Mouse (Mus musculus) myocyte (in vitro differentiated cells): ENCODE results near the gene Gm43064.

ENCODE experiments used
- CEBPB ChIP-seq: IDR thresholded peaks from 2 replicates; pipeline ENCODE4 v1.6.1; 2011; ENCODE audit warnings: mild to moderate bottlenecking, moderate library complexity; ENCODE audit not compliant: poor library complexity, insufficient read depth, severe bottlenecking
- E2F4 ChIP-seq: IDR thresholded peaks from one replicate; pipeline ENCODE4 v1.6.1; 2011; ENCODE audit warnings: mild to moderate bottlenecking, control low read depth, moderate library complexity; ENCODE audit not compliant: insufficient read depth
- MAX ChIP-seq: IDR thresholded peaks from one replicate; pipeline ENCODE4 v1.6.1; 2011; ENCODE audit warnings: low read depth, mild to moderate bottlenecking, control low read depth
- MYOG ChIP-seq, 3 experiments: IDR thresholded peaks; one replicate each; pipeline ENCODE4 v1.6.1; 2011; ENCODE audit warnings: control low read depth in 2 of 3, low read depth in 2 of 3, mild to moderate bottlenecking in 2 of 3; ENCODE audit not compliant: insufficient read length in 2 of 3, control insufficient read depth in 1 of 3, insufficient read depth in 1 of 3
- POLR2A ChIP-seq: IDR thresholded peaks from one replicate; pipeline ENCODE4 v1.6.1; 2011; ENCODE audit warnings: low read depth, mild to moderate bottlenecking, control low read depth, moderate library complexity; ENCODE audit not compliant: insufficient read length
- POLR2AphosphoS2 ChIP-seq: IDR thresholded peaks from one replicate; pipeline ENCODE4 v1.6.1; 2011; ENCODE audit warnings: low read depth, control low read depth; ENCODE audit not compliant: insufficient read length
- REST ChIP-seq: IDR thresholded peaks from one replicate; pipeline ENCODE4 v1.6.1; 2011; ENCODE audit warnings: mild to moderate bottlenecking, control low read depth, moderate library complexity; ENCODE audit not compliant: insufficient read depth, insufficient read length
- SRF ChIP-seq: IDR thresholded peaks from one replicate; pipeline ENCODE4 v1.6.1; 2011; ENCODE audit warnings: low read depth; ENCODE audit not compliant: control insufficient read depth, insufficient read length
- USF1 ChIP-seq: IDR thresholded peaks from one replicate; pipeline ENCODE4 v1.6.1; 2011; ENCODE audit warnings: low read depth, mild to moderate bottlenecking, control low read depth, moderate library complexity

GRCm38 (mm10) chr3:103810967-103811366, 1.6 kb downstream of the Gm43064 start:
- no peak for TF ChIP-seq POLR2A
- no peak for TF ChIP-seq E2F4
- no peak for TF ChIP-seq MYOG (IDR thresholded peaks at IDR 0.05; ENCODE audit: control insufficient read depth in 1 of 3, insufficient read depth in 1 of 3, insufficient read length in 2 of 3, low read depth in 2 of 3)
- no peak for TF ChIP-seq MAX
- no peak for TF ChIP-seq USF1
- TF ChIP-seq REST: no peak
- TF ChIP-seq POLR2AphosphoS2: no peak
- no peak for TF ChIP-seq CEBPB
- TF ChIP-seq SRF: no peak
